Mouse (Mus musculus): ENCODE measurements around the gene Tex13c3.
"Not testable (repeated sequence)": the region's sequence is repeated elsewhere in the genome, so short reads cannot be mapped to it uniquely, and the experiment has no call there.

Gene Tex13c3

DNA sequence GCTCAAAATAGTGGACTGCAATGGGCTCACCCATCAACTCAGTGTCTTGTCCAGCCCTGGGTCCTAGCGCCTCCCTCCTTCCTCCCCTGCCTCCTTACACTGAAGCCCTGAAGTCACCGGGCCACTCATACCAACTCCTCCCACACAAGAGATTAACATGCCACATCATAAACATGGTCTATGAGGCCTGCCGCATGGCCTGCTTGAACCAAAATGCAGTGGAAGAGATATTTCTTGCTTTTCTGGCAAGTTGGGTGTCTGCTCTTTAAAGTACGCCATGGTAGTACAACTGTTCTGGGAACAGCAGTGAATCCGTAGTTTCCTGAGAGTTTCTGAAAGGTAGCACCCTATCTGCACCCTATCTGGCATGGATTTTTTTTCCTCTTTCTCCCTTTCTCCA, at the start of gene Tex13c3:
TSS of gene Tex13c3 (minus strand) at position 101 of the 400 bp plus-strand sequence.
- not testable (repeated sequence) for DNase-seq (ENCODE audit: extremely low spot score)

DNA sequence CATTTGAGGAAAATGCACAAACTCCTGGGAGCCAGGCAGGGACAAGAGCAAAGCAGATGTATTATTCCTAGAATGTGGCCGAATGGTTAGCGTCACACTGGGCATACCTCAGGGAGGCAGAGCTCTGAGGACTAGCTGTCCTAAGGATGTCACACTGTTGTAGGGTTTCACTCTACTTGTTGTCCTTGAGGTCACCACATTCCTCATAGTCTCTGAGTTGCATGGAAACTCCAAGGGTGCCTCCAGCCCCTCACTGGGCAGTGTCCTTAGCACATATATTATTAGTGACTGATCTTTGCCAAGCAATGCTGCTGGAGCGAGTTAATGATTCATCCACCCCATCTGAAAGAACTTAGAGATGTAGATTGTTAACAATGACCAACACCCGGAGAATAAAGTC, 8.6 kb upstream of the Tex13c3 start:
- DNase-seq (ENCODE audit: extremely low spot score): no peak

Measured in embryo, embryonic 9.5 days (tissue).